Mouse (Mus musculus) hindbrain, embryonic 16.5 days (tissue): Measurements from ENCODE around the gene Etnk2. TPM values are rescaled to one million over a fixed set of nuclear protein-coding genes. Genes with fewer than 3 reads are reported as not detected.
A peak's percentile ranks its signal among the peaks of the same experiment; 100 is the strongest.

ENCODE experiments used
- ATAC-seq: fragments of 200-750 bp; cut with Nextera tagmentation; 2 replicates; pipeline ENCODE4 v1.8.0; 2017; ENCODE audit warnings: moderate TSS enrichment, moderate library complexity
- H3K27ac ChIP-seq: fragments of 300-500 bp; sonication (generic); 2 replicates; pipeline ENCODE4 v1.5.1; 2014; ENCODE audit warnings: low read depth, mild to moderate bottlenecking, control low read depth, low read length, moderate library complexity
- H3K27me3 ChIP-seq: fragments of 300-500 bp; sonication (generic); replicated peaks from 2 replicates; pipeline ENCODE4 v1.6.1; 2014; ENCODE audit warnings: low read length; ENCODE audit not compliant: control insufficient read depth, insufficient read depth
- H3K36me3 ChIP-seq: fragments of 300-500 bp; sonication (generic); 2 replicates; pipeline ENCODE4 v1.6.1; 2014; ENCODE audit warnings: mild to moderate bottlenecking, low read length, moderate library complexity, mixed read lengths; ENCODE audit not compliant: control insufficient read depth, insufficient read depth
- H3K4me1 ChIP-seq: fragments of 300-500 bp; sonication (generic); 2 replicates; pipeline ENCODE4 v1.6.1; 2014; ENCODE audit warnings: low read depth, low read length; ENCODE audit not compliant: control insufficient read depth, insufficient read depth
- H3K4me2 ChIP-seq: fragments of 300-500 bp; sonication (generic); 2 replicates; pipeline ENCODE4 v1.6.1; 2014; ENCODE audit warnings: mild to moderate bottlenecking, low read length, control low read depth, moderate library complexity
- H3K4me3 ChIP-seq: fragments of 300-500 bp; sonication (generic); 2 replicates; pipeline ENCODE4 v1.5.1; 2014; ENCODE audit warnings: mild to moderate bottlenecking, low read length, control low read depth, moderate library complexity
- H3K9ac ChIP-seq: fragments of 300-500 bp; sonication (generic); 2 replicates; pipeline ENCODE4 v1.6.1; 2014; ENCODE audit warnings: low read depth, mild to moderate bottlenecking, control low read depth, low read length, moderate library complexity
- H3K9me3 ChIP-seq: fragments of 300-500 bp; sonication (generic); 2 replicates; pipeline ENCODE4 v1.6.1; 2014; ENCODE audit warnings: mild to moderate bottlenecking, low read length, moderate library complexity; ENCODE audit not compliant: control insufficient read depth
- WGBS: fragments of 180-500 bp; shearing (Covaris S2); extraction: QIAGEN DNeasy Blood & Tissue Kit; methylation state at CpG from one replicate; pipeline ENCODE4 v1.1.7; 2014; 5-methylcytosine and 5-hydroxymethylcytosine counted together
- polyA plus RNA-seq: library from polyadenylated mRNA; unstranded; fragments of >200 nt; fragmentation: Nextera tagmentation; extraction: Ambion mirVana; gene quantifications from 2 replicates; pipeline ENCODE4 v1.2.1, GENCODE M21; 2015

Gene Etnk2
- polyA plus RNA-seq, 1 experiment from 2014 or later, result 29.5 TPM

- 91% methylated on average over 7 of the region's 7 CpGs for WGBS
- H3K9ac ChIP-seq, result no peak overlapping the region
- no peak overlapping the region for H3K27ac ChIP-seq
- ATAC-seq, result no peak
- no peak overlapping the region for H3K4me2 ChIP-seq
- no peaks in the 10 kb centered on the region for H3K27me3 ChIP-seq
- H3K4me1 ChIP-seq, result peaks cover 21% of the 10 kb centered on the region
- no peak overlapping the region for H3K4me3 ChIP-seq
- no peaks in the 10 kb centered on the region for H3K36me3 ChIP-seq
- H3K9me3 ChIP-seq, result no peaks in the 10 kb centered on the region
Measured at GRCm38 (mm10) chr1:133416472-133416871, 53.1 kb downstream of the Etnk2 start.

GRCm38 (mm10) chr1:133417113-133417512, 53.7 kb downstream of the Etnk2 start:
- Histone ChIP-seq H3K27ac (no peak overlapping the region), H3K9me3 (no peaks in the 10 kb centered on the region), H3K4me3 (no peak overlapping the region), H3K27me3 (no peaks in the 10 kb centered on the region), H3K36me3 (no peaks in the 10 kb centered on the region), H3K4me2 (no peak overlapping the region), H3K4me1 (peaks cover 23% of the 10 kb centered on the region), H3K9ac (no peak overlapping the region)
- no peak for ATAC-seq
- 65% methylated on average over 3 of the region's 3 CpGs for WGBS

DNA sequence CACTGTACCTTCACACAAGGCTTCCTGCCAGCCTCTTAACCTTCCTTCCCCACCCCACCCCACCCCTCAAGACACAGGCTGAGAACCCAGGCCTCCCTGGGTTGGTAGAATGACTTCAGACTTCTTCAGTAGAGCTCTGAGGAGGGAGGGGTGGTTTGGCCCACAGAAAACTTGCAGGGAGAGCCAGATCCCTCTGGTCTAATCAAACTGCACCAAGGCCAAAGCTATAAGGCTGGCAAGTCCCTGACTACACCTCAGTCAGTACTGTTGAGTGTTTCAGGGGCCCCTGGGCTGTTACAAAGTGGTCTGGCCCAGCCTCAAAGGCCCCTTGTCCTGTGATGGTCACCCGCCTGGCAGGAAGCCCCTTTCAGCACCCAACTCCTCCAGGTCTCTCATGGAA, 54.2 kb downstream of the Etnk2 start:
- no peaks in the 10 kb centered on the region for H3K36me3 ChIP-seq
- peaks cover 27% of the 10 kb centered on the region for H3K4me1 ChIP-seq
- WGBS, result 94% methylated on average over 1 of the region's 1 CpGs
- H3K4me2 ChIP-seq, result peak overlapping the region; percentile 56
- no peaks in the 10 kb centered on the region for H3K9me3 ChIP-seq
- no peak overlapping the region for H3K9ac ChIP-seq
- no peaks in the 10 kb centered on the region for H3K27me3 ChIP-seq
- H3K4me3 ChIP-seq, result no peak overlapping the region; the same call in 1 of the 2 replicates
- H3K27ac ChIP-seq, result no peak overlapping the region
- ATAC-seq, result no peak

- Histone ChIP-seq H3K4me3 (peak overlapping the region; percentile 31), H3K9ac (peak overlapping the region; percentile 60), H3K36me3 (no peaks in the 10 kb centered on the region), H3K4me1 (peaks cover 31% of the 10 kb centered on the region), H3K4me2 (peak overlapping the region; percentile 56), H3K27ac (no peak overlapping the region), H3K9me3 (no peaks in the 10 kb centered on the region), H3K27me3 (no peaks in the 10 kb centered on the region)
- 22% methylated on average over 26 of the region's 28 CpGs for WGBS
- ATAC-seq, result peak; percentile 27; the same call in 1 of the 2 replicates
Measured at GRCm38 (mm10) chr1:133418164-133418800, 54.9 kb downstream of the Etnk2 start.

GRCm38 (mm10) chr1:133419178-133419834, 55.9 kb downstream of the Etnk2 start:
- H3K4me3 ChIP-seq, result no peak overlapping the region
- no peaks in the 10 kb centered on the region for H3K27me3 ChIP-seq
- no peak overlapping the region for H3K4me2 ChIP-seq
- H3K4me1 ChIP-seq, result peaks cover 31% of the 10 kb centered on the region
- H3K9me3 ChIP-seq, result no peaks in the 10 kb centered on the region
- H3K36me3 ChIP-seq, result no peaks in the 10 kb centered on the region
- ATAC-seq, result no peak
- H3K9ac ChIP-seq, result no peak overlapping the region
- H3K27ac ChIP-seq, result no peak overlapping the region
- WGBS, result 81% methylated on average over 3 of the region's 3 CpGs

DNA sequence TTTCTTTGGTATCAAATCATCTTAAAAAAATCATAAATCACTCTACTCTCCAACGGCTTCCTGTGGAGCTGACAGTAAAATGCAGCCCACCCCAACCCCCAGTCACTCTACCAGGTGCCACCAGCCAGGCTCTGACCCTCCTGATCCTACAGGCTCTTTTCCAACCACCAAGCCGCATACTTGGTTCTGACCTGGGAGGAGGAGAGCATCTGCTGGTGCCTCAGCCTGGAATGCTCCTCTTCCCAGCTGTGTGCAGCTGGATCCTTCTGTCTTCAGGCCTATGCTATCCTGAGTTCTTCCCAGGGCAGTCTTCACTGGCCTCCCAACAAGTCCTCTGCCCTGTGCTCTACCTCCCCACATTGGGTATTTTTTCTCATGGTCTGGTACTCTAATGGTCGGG, 57.1 kb downstream of the Etnk2 start:
- no peak overlapping the region for H3K27ac ChIP-seq

DNA sequence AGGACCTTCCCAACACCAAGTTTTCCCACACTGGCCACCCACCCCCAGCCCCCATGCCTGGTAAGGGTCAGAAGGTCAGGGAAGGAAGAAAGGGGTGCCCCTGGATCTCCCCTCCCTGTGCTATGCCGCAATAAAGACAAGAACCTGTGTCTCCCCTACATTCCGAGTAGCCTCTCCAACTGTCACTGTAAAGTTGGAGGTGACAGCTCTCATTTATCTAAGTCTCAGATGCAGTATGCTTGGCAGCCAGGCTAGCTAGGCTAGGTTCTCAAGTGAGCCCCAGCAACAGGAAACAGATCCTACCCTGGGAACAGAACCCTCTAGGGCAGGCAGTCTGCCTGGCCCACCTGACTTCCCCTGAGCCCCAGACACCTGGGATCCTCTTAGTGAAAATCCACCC, 57.7 kb downstream of the Etnk2 start:
- H3K9ac ChIP-seq, result no peak overlapping the region
- H3K9me3 ChIP-seq, result no peaks in the 10 kb centered on the region
- H3K4me1 ChIP-seq, result peaks cover 26% of the 10 kb centered on the region
- H3K36me3 ChIP-seq, result no peaks in the 10 kb centered on the region
- H3K27ac ChIP-seq, result no peak overlapping the region
- 35% methylated on average over 2 of the region's 2 CpGs for WGBS
- ATAC-seq, result no peak
- no peak overlapping the region for H3K4me3 ChIP-seq
- no peaks in the 10 kb centered on the region for H3K27me3 ChIP-seq
- no peak overlapping the region; the same call in 1 of the 2 replicates for H3K4me2 ChIP-seq

More for the DNA sequence above, 57.1 kb downstream of the Etnk2 start:
- H3K9me3 ChIP-seq, result no peaks in the 10 kb centered on the region
- no peak overlapping the region for H3K4me2 ChIP-seq
- H3K4me3 ChIP-seq, result no peak overlapping the region
- no peak overlapping the region for H3K9ac ChIP-seq
- H3K36me3 ChIP-seq, result no peaks in the 10 kb centered on the region
- no peaks in the 10 kb centered on the region for H3K27me3 ChIP-seq
- ATAC-seq, result no peak
- WGBS, result 56% methylated on average over 3 of the region's 3 CpGs
- H3K4me1 ChIP-seq, result peaks cover 26% of the 10 kb centered on the region

- H3K9ac ChIP-seq, result peak overlapping the region; percentile 79; the same call in 1 of the 2 replicates
- H3K4me1 ChIP-seq, result peaks cover 26% of the 10 kb centered on the region
- no peaks in the 10 kb centered on the region for H3K9me3 ChIP-seq
- WGBS, result 23% methylated on average over 16 of the region's 16 CpGs
- peak overlapping the region; percentile 31; the same call in 1 of the 2 replicates for H3K27ac ChIP-seq
- H3K36me3 ChIP-seq, result no peaks in the 10 kb centered on the region
- no peaks in the 10 kb centered on the region for H3K27me3 ChIP-seq
- peak overlapping the region; percentile 97 for H3K4me2 ChIP-seq
- no peak for ATAC-seq
- H3K4me3 ChIP-seq, result peak overlapping the region; percentile 80
Measured at GRCm38 (mm10) chr1:133421975-133422570, 58.7 kb downstream of the Etnk2 start.

DNA sequence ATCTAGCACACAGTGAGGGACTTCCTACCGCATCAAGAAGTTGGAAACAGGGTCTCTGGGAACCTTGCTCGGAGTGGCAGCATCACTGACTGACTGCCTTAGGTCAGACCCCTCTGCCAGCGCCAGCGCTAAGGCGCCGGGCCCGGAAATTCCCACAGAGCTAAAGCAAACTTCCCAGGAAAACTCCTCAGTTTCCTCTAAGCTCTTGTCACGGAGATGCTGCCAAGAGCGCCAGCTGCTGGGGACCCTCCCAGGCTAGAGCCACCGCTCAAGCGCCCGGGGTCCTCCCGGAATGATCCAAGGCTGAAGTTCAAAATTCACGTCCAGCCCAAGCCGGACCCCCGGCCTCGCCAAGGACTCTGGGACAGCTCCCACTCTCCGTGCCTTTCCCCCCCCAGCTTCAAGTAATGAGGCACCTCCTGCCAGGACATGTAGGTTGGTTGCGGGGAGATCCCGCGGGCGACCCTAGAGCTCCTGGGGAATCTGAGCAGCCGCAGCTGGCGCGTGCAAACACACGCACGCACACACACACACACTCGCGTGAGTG, 59.3 kb downstream of the Etnk2 start:
- Histone ChIP-seq H3K9ac (peak overlapping the region; percentile 79), H3K36me3 (no peaks in the 10 kb centered on the region), H3K4me1 (peaks cover 22% of the 10 kb centered on the region), H3K4me2 (peak overlapping the region; percentile 97), H3K9me3 (no peaks in the 10 kb centered on the region), H3K4me3 (peak overlapping the region; percentile 80), H3K27me3 (no peaks in the 10 kb centered on the region), H3K27ac (peak overlapping the region; percentile 91)
- WGBS, result under 1% methylated on average over 29 of the region's 29 CpGs
- peak; percentile 45 for ATAC-seq
